Comparison of ENCODE assay signal across 8 mouse cellular contexts in genomic region chr6:103510392-103511289, GRCm38 (mm10). TPM values are rescaled to one million over a fixed set of nuclear protein-coding genes. Genes with fewer than 3 reads are reported as not detected.
DNase-seq lines count a peak whose midpoint lies in the region; ATAC-seq and TF ChIP-seq lines count a peak whose summit lies in the region.

TSS of gene Chl1 (plus strand) at chr6:103510586.

- H3K27ac ChIP-seq in left cerebral cortex, adult 2 months, result peak within 1 kb of the TSS; percentile 96
- peak within 1 kb of the TSS; percentile 52 for H3K27ac ChIP-seq in stomach, embryonic 16.5 days (ENCODE audit: low read length)

- WGBS in stomach, embryonic 16.5 days, result 3% methylated on average over 25 of the region's 25 CpGs

- no peaks in the 10 kb centered on the region for H3K36me3 ChIP-seq in megakaryocyte, embryonic 14.5 days (replicated peaks; ENCODE audit: low read length)
- H3K36me3 ChIP-seq in stomach, embryonic 16.5 days (ENCODE audit: control insufficient read depth, insufficient read depth, low read length), result no peaks in the 10 kb centered on the region

- peaks cover 22% of the 10 kb centered on the region for H3K4me1 ChIP-seq in megakaryocyte, embryonic 14.5 days
- H3K4me1 ChIP-seq in stomach, embryonic 16.5 days (ENCODE audit: control insufficient read depth, insufficient read depth, low read length), result peaks cover 5% of the 10 kb centered on the region; the same call in 1 of the 2 replicates

- peaks cover 49% of the 10 kb centered on the region for H3K27me3 ChIP-seq in megakaryocyte, embryonic 14.5 days (replicated peaks)
- H3K27me3 ChIP-seq in stomach, embryonic 16.5 days (ENCODE audit: control insufficient read depth, insufficient read depth, low read length), result peaks cover 23% of the 10 kb centered on the region

- intact Hi-C loops in left cerebral cortex, adult 2 months (cut with DNase I), result loop anchor here (5.0 kb wide), 4 partner anchors 47 to 162 kb away; no protein-coding TSS in a partner anchor

- peak within 1 kb of the TSS; percentile 70 for H3K4me3 ChIP-seq in left cerebral cortex, adult 2 months
- H3K4me3 ChIP-seq in megakaryocyte, embryonic 14.5 days (replicated peaks), result peak within 1 kb of the TSS; percentile 91
- H3K4me3 ChIP-seq in stomach, embryonic 16.5 days (replicated peaks; ENCODE audit: low read length), result peak within 1 kb of the TSS; percentile 38

- ATAC-seq in stomach, embryonic 16.5 days (ENCODE audit: insufficient read depth, low FRiP score), result peak; percentile 76; the same call in 1 of the 2 replicates

- no peaks in the 10 kb centered on the region for H3K9me3 ChIP-seq in megakaryocyte, embryonic 14.5 days
- H3K9me3 ChIP-seq in stomach, embryonic 16.5 days (replicated peaks; ENCODE audit: control insufficient read depth, low read length), result no peaks in the 10 kb centered on the region

- peak; percentile 29 to 33 for DNase-seq in left cerebral cortex, adult 2 months (ENCODE audit: extremely low spot score in 1 of 2, low spot score in 2 of 2)
- DNase-seq in left cerebral cortex, adult 11 months (ENCODE audit: low spot score), result no peak
- peak; percentile 72 for DNase-seq in cerebellum, adult 8-10 months
- peak; percentile 16 for DNase-seq in forelimb bud, embryonic 11.5 days (ENCODE audit: low read depth, low spot score)
- peak; percentile 11 to 22 for DNase-seq in kidney, postnatal 4 days
- DNase-seq in gastrocnemius, postnatal 10 days, result no peak

- peak within 1 kb of the TSS; percentile 67 for H3K9ac ChIP-seq in stomach, embryonic 16.5 days (ENCODE audit: low read length)

- peak within 1 kb of the TSS; percentile 72 for H3K4me2 ChIP-seq in stomach, embryonic 16.5 days (ENCODE audit: low read depth, low read length)

- no peak for TF ChIP-seq CTCF in left cerebral cortex, adult 2 months (IDR thresholded peaks at IDR 0.05)

RNA-seq across cellular contexts. Expression of gene Chl1, which starts in this region (rescaled TPM):
- total RNA-seq in left cerebral cortex, adult 2 months (2021), result 100 to 1,000 TPM; 122 to 126 TPM
- polyA plus RNA-seq in megakaryocyte, embryonic 14.5 days (2012; ENCODE audit: insufficient read depth, low replicate concordance), result not detected in 2 replicates
- 8.9 and 11.1 TPM in 2 replicates for polyA plus RNA-seq in stomach, embryonic 16.5 days (2015; fragmentation: Nextera tagmentation; extraction: Ambion mirVana)
- total RNA-seq in gastrocnemius, postnatal 10 days (2021), result 1 to 10 TPM; 1.9 to 2.6 TPM

Comparison
In these comparisons a context has a peak if more than half of its experiments do, and no peak if none do; other contexts are left out.
1. RNA of gene Chl1 (total RNA-seq): 122 to 126 TPM in left cerebral cortex, adult 2 months; 1.9 to 2.6 TPM in gastrocnemius, postnatal 10 days; every median in the first group is over 10 times any median in the second.
2. DNase-seq: peak in left cerebral cortex, adult 2 months (2 of 2), cerebellum, adult 8-10 months (single experiment), forelimb bud, embryonic 11.5 days (single experiment) and kidney, postnatal 4 days (2 of 2); none in left cerebral cortex, adult 11 months (single experiment) and gastrocnemius, postnatal 10 days (single experiment).
3. H3K4me3 ChIP-seq: peak in every context shown above with its lines; median percentile 91 in megakaryocyte, embryonic 14.5 days; 70 in left cerebral cortex, adult 2 months; 38 in stomach, embryonic 16.5 days.